Mouse (Mus musculus) 416B (cell line): ENCODE data around the gene Ttll8.
A peak's percentile ranks its signal among the peaks of the same experiment; 100 is the strongest.

Experiments used
- DNase-seq: peaks from one replicate; pipeline ENCODE4 v3.0.0; 2011; ENCODE audit warnings: low read depth

Ttll8 gene

DNA sequence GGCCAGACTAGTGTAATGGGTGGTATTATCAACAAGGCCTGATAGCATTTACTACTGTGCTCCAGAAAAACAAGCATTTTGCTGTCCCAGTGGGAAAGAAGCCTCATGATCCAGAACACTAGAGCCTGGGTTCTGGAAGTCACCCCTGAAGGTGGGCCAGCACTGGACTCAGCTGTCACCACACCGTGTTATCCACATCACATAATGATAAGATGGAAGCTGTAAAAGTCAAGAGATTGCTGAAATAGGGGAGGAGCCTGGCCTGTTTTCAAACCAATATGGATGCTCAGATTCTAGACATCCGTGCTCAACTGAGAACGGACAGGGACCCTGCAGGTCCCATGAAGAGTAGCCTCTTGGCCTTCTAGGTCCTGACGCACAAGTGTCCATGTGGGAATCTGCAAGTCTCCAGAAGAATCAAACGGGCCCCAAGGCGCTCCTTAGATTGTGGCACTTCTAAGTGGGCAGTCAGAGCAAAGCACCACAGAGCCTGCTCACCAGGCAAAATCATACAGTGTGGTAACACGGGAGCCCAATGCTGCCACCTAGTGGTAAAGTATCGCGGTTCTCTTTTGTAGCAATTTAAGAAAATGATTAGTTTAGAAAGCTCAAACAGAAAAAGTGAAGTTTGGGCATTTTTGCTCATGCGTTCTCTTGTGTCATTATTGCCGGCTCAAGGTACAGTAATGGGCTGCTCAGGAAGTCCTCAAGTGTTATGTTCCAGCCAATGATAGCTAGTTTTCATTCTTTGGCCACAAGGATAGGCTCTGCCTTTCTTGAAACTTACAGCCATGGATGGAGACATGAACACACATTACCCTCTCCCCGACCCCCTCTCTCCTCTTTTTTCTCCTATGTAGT lies 32.9 kb downstream of the Ttll8 start:
- peak; percentile 78 for DNase-seq

DNA sequence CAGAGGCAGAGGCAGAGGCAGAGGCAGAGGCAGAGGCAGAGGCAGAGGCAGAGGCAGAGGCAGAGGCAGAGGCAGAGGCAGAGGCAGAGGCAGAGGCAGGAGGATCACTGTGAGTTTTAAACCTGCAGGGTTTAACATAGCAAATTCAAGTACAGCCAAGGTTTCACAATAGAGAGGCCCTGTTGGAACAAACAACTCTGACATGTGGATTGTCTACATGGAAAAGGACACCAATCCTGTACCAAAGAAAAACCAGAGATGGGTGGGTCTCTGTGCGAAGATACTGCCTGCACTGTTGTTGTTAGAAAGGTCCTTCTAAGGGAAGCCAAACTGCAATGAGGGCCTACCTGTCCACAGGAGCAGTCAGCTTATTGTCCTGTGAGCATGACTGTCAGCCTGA lies 34.2 kb downstream of the Ttll8 start:
- DNase-seq, result no peak

DNA sequence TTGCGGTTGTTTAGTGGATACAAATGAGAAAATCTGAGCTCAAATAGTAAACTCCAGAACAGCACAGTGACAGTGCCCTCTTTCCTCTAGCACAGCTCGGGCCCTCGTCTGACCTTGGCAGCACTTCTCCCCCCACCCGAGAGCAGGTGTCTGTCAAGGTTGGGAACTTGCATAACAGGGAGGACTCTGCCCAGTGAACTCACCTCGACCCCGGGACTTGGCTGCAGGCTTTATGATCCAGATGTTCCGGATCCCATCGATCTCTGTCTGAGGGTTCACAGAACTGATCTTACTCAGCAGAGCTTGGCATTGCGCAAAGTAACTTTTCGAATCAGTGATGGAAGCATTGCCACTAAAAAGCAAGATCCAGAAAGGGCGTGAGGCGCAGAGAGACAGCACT lies 34.9 kb downstream of the Ttll8 start:
- DNase-seq, result no peak

DNA sequence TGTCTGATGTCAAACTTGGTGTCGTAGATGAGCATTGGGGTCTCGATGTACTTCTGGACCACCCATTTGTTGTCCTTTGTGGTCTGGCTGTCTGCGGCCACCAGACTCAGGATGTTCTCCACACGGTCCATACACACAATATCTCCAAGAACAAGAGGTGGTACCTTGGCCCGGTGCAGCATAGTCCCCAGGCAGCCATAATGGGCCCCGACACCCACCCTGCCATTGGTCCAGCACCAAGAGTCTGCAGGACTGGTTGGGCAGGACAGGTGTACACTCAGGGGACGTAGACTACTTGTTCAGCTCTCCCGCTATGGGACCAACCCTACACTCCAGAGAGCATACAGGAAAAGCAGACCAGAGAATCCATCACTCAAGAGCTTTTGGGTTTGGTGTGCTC lies 37.1 kb downstream of the Ttll8 start:
- no peak for DNase-seq

DNA sequence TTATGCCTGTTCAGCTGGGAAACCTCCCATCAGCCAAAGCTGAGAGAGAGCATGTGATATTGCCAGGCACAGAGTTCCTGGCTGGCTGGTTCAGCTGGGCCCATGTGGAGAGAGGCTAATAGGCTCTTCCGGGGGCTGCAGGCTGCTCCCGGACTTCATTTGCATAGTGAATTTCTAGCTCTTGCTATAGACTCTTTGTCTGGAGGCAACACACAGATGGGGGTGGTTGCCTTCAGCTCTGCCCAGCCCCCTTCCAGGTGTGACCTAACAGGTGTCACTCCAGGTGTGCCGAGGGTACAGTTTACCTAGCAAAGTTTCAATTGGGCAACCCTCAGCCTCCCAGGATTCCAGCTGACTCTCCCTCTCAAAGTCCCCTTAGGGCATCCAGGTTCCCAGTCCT lies 37.9 kb downstream of the Ttll8 start:
- no peak for DNase-seq

DNA sequence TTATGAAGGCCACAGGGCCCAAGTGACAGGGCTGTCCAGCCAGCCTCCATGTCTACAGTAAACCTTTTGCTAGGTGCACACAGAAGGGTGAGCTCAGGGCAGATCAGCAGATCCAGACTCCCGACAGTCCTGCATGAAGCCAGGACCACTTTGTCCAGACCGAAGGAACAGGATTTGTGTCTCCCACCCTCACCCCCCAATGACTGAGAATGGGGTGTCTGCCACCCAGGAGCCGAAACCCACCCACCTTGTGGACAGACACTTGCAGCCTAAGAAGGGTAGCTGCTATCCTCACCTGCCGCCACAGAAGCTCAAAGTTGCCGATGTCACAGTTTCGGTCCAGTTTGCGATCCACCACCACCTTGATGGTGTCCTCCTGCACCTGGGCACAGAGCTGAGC lies 39.2 kb downstream of the Ttll8 start:
- no peak for DNase-seq

DNA sequence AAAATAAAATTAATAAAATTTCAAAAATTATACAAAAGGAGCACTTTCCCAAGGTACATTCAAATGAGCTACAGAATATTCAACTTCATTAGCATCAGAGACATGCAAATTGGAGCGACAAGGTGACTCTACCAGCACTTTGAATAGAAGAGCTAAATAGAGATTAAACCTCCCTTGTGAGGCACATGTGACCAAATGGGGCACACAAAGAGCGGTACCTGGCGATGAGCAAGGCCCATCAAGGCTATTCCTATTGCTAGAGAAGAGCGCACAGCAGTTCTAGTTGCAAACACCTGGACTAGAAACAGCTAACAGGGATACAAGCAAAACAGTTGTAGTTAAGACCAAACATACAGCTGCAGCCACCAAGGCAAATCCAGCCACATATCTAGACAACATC lies 47.9 kb downstream of the Ttll8 start:
- DNase-seq, result no peak

DNA sequence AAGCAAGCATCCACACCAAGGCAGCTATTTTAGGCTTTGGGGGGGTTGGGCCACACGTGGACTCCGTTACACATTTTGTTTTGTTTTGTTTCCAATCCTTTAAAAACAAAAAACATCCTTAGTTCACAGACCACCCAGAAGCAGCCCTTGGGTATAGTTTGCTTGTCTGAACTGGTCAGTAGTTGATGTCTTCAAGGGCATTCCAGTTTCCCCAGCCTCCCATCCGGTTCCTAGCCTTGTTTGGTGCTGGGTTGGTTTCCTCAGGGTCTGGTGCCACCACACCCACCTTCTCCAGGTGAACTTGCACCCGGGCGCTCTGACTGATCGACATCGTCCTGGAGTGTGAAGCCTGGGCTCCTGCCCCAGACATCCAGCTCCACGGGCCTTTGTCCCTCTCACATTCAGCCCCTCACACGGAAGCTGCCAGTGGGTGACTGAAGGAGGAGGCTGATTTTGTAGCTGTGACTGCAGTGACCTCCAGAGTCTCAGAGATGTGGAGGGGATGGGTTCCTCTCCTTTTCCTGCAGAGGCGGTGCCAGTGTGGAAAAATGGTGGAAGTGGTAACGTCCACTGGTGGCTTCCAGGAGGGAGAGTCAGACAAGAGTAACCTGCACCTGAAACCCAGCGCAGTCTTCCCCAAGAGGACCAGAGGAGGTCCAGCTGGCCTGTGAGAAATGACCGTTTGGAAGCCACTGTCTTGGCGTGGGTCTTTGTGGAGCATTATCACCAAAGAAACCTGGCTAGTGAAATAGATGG lies 50.0 kb downstream of the Ttll8 start:
- DNase-seq, result no peak

DNA sequence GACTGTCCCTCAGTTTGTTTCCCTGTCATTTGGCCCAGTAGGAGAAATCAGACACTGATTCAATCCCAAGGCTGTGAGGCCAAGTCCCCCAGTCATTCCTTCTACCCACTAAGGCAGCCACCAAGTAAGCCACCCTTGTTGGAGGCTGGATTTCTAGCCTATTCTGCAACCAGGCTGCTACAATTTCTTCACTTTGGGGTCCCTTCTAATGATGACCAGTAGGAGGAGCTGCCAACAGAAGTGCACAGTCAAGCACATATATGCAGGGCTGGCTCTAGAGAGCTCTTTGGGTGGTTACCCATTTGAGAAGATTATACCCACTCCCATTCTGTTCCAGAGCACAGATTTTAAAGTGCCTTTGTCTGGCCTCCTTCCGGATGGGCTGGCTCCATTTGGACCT lies 51.1 kb downstream of the Ttll8 start:
- DNase-seq, result peak; percentile 38

DNA sequence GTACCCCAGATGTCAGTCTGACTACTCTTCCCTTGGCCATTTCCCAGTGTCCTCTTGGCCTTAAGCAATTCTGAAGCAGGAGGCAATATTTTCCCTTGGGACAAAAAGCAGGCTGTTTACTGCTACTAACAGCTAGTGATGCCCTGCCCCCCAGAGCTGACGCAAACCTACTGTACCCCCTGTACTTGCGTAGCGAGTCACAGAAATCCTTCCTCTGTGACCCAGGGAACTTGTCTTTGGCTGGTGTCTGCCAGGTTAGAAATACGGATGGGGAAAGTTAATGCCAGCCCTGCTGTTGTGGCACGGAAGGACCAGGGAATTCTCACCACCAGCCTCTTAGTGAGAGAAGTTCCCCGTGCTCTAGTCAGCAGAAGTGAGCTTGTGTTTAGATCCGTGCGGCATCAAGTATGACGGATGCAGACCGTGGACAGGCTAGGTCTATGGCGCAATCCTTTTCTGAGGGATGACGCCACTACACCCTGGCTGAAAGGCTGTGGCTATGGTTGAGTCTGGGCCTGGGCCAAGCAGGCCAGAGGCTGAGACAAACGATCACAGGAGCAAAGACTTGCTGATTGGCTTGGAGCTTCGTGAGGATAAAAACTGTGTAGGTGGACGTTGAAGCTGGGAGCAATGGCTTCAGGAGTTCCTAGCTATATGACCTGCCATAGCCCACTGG lies 51.9 kb downstream of the Ttll8 start:
- DNase-seq, result peak; percentile 70

DNA sequence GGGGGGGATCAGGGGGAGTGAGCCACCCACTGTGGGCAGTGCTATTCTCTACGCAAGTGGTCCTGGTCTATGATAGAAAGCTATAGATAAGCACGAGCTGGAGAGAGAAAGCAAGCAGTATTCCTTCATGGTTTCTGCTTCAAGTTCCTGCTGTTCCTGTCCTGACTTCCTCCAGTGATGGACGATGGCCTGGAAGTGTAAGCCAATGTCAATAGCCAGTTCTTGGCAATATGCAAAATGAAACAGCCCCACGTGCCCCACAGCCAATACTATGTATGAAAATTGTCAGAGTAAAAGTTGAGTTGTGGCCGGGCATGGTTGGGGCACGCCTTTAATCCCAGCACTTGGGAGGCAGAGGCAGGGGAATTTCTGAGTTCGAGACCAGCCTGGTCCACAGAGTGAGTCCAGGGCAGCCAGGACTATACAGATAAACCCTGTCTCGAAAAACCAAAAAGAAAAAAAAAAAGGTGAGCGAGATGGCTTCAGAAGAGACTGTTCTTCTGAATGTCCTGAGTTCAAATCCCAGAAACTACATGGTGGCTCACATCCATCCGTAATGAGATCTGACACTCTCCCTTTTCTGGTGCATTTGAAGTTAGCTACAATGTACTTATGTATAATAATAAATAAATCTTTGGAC lies 57.8 kb downstream of the Ttll8 start:
- DNase-seq, result no peak

DNA sequence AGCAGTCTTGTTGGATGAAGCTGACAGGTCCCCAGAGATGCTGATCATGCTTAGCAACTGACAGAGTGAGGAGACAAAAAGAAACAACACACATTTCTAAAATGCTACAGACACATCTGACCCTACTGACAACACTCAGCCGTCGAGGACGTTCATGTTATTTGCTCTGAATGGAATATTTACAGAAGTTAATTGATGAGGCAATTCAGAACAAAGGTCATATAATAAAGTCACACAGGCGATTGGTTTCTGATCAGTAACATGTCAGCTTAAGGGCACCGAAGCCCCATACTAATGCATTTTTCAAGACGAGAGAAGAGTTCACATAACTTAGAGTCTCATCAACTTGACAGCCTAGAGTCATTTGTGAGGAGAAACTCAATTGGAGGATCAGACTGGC lies 58.3 kb downstream of the Ttll8 start:
- DNase-seq, result no peak

DNA sequence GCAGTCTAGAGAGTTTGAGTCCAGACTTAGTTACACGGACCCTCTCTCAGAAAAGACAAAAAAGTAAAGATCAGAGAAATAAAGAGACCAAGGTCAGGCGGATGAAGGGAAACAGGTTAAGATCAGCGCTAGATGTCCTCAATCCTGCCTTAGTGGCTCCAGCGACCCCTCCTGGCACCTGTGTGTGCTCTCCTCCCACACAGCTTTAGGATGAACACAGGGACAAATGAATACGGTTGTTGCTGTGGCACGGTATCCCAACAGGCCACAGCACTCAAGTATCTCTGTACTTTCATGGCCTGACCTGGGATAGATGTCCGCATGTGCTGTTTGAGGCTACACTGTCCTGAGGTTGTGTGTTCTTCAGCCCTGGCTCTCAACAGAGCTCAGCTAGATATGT lies 59.1 kb downstream of the Ttll8 start:
- DNase-seq, result no peak

DNA sequence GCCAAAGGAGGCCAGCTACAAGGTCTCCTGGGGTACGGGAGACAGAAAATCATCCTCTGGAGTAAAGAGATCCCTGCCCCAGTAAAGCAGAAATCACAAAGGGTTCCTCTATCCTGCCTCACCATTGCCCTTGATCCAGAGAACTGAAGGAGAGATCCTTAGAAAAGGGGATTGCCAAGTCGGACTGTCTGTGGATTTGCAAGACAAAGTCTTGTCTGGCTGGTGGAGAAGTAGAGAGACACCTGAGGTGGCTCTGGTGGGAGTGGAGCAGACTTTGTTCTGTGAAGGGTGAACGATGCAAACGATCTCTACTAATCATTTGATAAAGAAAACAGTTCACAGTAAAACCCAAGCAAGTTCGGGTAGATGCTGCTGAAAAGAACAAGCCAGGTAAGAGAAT lies 61.3 kb downstream of the Ttll8 start:
- DNase-seq, result no peak

DNA sequence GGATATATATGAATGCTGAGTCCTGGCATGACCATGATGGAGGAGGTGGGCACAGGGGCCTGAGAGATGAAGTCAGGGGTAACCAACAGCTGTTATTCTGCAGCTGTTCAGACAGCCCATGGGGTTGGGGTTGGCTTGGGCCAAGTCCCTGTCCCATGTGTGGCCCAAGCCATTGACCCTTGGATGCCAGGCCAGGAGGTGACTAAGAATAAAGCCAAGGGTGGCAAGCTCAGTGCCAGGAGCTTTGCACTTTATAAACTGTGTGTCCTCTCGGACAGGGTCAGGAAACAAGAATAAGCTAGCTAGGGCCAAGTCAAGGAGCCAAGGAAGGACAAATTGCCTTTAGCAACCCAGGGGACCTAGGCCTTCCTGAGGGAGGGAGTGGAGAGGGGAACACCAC lies 62.0 kb downstream of the Ttll8 start:
- DNase-seq, result no peak

DNA sequence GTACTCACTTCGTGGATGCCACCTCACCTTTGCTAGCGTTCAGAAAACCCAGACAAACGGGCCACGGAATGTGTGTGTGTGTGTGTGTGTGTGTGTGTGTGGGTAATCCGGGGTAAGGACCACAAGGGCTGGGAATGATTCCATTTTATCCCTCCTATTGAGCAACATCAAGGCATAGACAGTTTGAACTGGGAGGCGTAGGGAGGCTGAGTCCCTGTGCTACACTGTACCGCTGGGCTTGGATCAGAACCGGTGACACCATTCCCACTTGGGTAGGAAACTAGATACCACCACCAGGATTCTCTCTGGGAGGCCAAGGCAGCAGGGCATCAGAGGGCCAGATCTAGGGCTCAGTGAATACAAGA lies 62.6 kb downstream of the Ttll8 start:
- DNase-seq, result no peak

DNA sequence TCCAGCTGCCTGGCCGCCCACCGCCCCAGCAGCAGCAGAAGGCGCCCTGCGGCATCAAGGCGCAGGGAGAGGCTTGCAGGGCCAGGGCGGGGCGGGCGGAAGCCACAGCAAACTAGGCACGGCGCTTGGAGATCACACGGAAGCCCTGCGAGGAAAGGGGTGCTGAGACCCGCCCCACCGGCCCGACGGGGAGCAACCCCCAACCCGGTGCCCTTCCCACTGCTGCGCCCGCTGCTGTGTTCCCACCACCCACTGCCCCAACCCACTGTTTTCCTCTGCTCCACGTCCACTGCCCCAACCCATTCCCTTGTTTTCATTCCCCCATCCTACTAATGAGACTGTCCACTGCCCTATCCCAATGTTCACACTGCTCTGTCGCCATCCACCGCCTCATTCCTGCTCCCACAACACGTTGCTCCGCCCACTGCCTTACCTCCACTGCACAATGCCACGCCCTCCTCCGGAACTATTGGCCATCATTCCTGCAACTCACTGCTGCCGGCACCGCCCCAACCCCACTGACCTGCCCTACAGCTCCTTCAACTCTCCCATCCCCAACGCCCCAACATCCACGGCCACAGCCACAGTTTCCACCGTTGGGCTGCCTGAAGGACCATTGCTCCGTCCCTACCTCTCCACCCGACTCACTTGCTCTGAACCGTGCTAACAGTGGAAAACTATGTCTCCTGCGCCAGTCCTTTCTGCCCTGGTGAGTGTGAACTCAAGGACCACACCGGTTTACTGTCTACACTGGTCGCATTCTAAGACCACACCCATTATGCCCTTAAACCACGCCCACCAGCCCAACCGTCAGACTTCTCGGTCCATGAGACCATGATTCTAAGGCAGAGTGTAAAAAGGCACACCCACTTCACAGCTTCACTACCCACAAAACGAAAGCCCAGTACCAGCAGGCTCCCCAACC lies 63.2 kb downstream of the Ttll8 start:
- no peak for DNase-seq

DNA sequence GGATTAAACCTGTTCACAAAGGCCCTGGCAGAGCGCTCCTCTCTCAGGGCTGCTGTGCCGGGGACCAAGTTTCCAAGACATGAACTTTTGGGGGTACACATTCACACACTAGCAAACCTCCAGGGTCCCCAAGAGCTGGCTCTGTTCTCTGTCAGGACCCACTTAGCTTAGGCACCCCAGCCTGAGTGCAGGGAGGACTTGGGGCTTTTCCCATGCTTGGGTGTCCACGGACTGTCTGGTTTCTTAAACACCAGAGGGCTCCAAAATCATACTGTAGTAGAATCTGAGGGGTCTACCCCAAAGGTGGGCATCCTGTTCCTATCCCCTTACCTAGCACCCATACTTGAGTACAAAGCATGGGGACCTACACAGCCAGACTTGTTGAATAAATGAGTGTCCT lies 64.2 kb downstream of the Ttll8 start:
- DNase-seq, result no peak

DNA sequence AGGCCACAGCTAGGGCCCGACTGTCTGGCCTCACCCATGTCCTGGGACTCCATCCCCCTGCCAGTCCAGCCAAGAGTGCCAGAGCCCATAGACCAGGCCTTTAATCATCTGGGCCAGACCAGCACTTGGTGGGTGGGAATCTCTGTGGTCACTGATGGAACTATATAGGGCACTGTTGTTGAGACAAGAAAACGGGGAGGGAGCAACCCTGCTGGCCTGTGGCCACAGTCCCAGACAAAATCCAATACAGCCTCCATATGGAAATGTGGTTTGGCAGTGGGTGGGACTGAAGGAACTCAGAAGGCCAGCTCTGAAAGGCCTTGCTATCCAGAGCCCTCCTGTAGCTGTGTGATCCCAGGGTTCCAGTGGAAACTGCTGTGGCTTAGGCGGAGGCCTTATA lies 65.2 kb downstream of the Ttll8 start:
- DNase-seq, result no peak

DNA sequence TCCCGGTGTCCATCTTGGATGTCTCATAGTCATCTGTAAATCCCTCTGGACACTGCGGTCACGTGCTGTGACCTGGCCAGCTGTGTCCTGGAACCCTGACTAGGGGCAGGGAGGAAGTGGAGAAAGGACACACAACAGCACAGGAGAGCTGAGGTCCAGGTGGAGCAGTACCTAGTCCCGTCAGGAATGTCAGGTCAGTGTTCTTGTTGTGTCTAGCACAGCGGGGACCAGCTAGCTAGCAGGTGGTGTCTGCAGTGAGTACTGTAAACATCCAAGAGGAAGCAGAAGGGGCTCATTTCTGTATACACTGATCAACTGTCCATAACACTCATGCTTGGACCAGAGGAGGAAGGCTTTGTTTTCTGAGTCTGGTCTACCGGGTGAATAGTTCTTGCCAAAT lies 68.8 kb downstream of the Ttll8 start:
- DNase-seq, result no peak

DNA sequence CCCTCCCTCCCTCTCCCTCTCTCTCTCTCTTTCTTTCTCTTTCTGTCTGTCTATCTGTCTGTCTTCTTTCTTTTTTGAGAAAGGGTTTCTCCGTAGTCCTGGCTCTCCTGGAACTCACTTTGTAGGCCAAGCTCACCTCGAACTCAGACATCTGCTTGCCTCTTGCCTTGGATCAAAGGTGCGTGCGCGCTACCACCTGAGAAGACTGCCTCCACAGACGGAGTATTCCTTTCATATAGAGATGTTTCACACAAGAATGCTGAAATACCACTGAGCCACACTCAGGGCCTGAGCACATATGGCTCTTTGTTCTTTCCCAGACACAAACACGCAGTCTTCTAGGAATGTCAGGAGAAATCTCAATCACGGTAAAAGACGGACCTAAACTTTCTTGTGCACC lies 70.9 kb downstream of the Ttll8 start:
- DNase-seq, result no peak

DNA sequence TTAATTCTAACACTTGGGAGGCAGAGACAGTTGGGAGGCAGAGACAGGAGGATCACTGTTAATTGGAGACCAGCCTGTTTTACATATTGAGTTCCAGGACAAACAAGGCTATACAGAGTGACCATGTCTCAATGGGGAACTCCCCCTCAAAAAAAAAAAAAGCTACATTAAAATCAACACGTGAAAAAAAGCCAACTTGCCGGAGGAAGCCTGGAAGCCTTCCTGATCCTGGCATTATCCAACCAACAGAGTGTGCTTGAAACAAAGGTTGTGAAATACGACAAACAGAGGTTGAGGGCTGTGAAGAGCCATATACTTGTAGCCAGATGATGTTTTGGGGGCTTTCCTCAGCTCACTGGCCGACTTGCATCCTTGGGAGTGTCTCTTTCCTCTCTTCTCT lies 71.4 kb downstream of the Ttll8 start:
- DNase-seq, result no peak
